Mouse (Mus musculus): ENCODE results near the gene Map3k3. TPM values are rescaled to one million over a fixed set of nuclear protein-coding genes. Genes with fewer than 3 reads are reported as not detected.

Gene Map3k3
- polyA plus RNA-seq (2012; rRNA removed) = 10.5 and 11.3 TPM in 2 replicates

DNA sequence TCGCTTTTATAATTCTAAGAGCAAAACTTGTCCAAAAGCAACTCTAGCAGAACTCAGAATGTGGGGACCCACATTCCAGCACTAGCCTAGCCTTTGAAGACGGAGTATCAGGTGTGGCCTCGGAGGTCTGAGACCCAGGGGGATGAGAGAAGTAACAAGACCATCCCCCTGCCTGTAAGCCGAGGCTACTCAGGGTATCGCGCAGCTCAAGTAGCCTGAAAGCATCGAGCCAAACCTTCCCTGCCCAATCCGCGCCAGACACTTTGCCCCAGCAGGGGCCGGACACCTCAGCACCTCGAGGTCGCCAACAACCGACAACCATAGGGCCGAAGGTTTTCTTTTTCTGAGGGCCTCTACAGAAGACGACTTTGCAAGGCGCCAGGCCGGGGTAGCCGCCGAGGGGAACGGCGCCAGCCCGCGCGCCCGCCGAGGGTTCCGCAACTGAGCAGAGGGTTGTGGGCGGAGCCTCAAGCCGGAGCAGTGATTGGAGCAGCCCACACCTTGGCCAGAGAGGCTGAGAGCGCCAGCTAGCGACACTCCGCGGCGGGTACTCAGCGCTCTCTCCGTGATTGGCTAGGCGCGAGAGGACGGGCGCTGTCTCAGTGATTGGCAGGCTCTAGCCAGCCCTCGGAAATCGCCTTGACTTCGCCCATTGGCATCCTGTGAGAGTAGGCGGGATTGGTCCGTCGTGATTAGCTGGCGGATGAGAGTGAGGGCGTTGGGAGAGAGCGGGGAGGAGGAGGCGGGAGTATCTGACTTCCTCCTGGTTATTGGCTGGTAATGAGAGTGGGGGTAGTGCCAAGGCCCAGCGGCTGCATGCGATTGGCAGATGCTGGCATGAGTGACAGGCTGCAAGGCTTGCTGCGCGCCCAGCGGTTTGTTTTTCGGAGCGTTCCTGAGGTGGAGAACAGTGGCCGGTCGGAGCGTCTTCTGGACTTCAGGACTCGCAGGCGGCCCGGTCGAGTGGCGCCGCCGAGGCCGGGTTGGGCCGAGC is at the start of gene Map3k3:
TSS of gene Map3k3 (plus strand) at position 906 of the 994 bp plus-strand sequence.
- H3K27me3 ChIP-seq (ENCODE audit: control insufficient read depth, insufficient read depth, low read length) = no peaks in the 10 kb centered on the region
- H3K36me3 ChIP-seq (ENCODE audit: control insufficient read depth, insufficient read depth, low read length) = no peaks in the 10 kb centered on the region
- H3K27ac ChIP-seq (ENCODE audit: control insufficient read depth, insufficient read depth, low read depth, low read length) = peak within 1 kb of the TSS; percentile 91
- H3K4me1 ChIP-seq (ENCODE audit: control insufficient read depth, insufficient read depth, low read length) = peaks cover 3% of the 10 kb centered on the region
- TF ChIP-seq POLR2A (IDR thresholded peaks at IDR 0.05; ENCODE audit: control insufficient read depth, low read depth, low read length) = peak; percentile 84
- peak; percentile 3; the same call in 1 of the 2 replicates for TF ChIP-seq CTCF (IDR thresholded peaks at IDR 0.05; ENCODE audit: control insufficient read depth, insufficient read depth, insufficient replicate concordance, low read depth, low read length)
- H3K4me3 ChIP-seq (ENCODE audit: control insufficient read depth, low read depth, low read length) = peak within 1 kb of the TSS; percentile 96

DNA sequence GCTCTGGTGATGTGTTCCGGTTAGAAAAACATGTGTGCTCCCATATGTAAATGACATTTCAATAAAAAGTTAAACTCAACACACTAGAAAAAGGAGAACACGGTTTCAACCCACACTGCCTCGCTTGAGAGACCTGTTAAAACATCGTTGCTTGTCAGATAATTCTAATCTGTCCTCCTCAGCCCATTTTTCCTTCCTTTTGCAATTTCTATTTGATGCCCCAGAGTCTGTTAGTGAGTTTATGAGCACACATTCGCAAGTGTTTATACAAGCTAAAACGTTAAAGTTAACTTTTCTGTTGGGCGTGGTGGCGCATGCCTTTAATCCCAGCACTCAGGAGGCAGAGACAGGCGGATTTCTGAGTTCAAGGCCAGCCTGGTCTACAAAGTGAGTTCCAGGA is 49.4 kb upstream of the Map3k3 start:
- TF ChIP-seq POLR2A (IDR thresholded peaks at IDR 0.05; ENCODE audit: control insufficient read depth, low read depth, low read length) = no peak
- TF ChIP-seq CTCF (IDR thresholded peaks at IDR 0.05; ENCODE audit: control insufficient read depth, insufficient read depth, insufficient replicate concordance, low read depth, low read length) = no peak
- Histone ChIP-seq H3K4me3 (ENCODE audit: control insufficient read depth, low read depth, low read length) (no peak overlapping the region), H3K27me3 (ENCODE audit: control insufficient read depth, insufficient read depth, low read length) (no peaks in the 10 kb centered on the region), H3K27ac (ENCODE audit: control insufficient read depth, insufficient read depth, low read depth, low read length) (no peak overlapping the region), H3K36me3 (ENCODE audit: control insufficient read depth, insufficient read depth, low read length) (peaks cover 2% of the 10 kb centered on the region; the same call in 1 of the 2 replicates), H3K4me1 (ENCODE audit: control insufficient read depth, insufficient read depth, low read length) (no peaks in the 10 kb centered on the region; the same call in none of the 2 replicates)

DNA sequence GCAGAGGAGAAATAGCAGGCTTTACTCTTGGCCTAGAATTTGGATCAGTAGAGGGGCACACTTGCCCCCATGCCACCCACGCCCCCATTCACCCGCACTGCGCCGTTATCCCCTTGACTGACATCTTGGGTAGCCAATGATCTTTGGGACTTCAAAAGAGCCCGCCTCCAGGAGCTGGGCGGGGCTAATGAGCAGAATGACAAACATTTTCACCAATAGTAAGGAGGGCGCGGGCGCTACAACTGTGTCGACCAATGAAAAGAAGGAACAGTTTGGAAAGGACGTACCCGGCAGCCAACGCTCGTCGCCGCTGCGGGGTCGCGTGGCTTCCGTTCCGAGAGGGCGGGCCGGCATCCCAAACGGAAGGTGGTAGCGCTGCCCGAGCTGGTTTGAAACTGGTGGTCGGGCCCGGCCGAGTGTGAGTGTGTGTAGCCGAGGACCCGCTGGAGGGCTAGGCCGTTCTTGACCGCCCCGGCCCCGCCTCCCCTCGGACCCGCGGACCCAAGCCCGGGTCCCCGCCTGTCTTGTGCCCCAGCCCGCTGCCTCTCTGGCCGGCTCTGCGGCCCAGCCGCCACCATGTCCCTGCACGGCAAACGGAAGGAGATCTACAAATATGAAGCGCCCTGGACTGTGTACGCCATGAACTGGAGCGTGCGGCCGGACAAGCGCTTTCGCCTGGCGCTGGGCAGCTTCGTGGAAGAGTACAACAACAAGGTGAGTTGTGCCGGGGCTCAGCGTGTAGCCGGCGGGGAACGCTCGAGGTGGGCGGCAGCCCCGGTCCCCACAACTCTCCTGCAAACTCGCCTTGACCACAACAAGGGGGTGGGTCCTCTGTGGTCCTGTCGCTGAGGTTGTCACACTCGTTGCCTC is 47.6 kb upstream of the Map3k3 start, which contains the start of gene Dcaf7:
TSS of gene Dcaf7 (plus strand) at position 325 of the 870 bp plus-strand sequence.
- peak within 1 kb of the TSS; percentile 93 for H3K27ac ChIP-seq (ENCODE audit: control insufficient read depth, insufficient read depth, low read depth, low read length)
- H3K36me3 ChIP-seq (ENCODE audit: control insufficient read depth, insufficient read depth, low read length) = peaks cover 2% of the 10 kb centered on the region; the same call in 1 of the 2 replicates
- no peaks in the 10 kb centered on the region; the same call in none of the 2 replicates for H3K4me1 ChIP-seq (ENCODE audit: control insufficient read depth, insufficient read depth, low read length)
- no peaks in the 10 kb centered on the region for H3K27me3 ChIP-seq (ENCODE audit: control insufficient read depth, insufficient read depth, low read length)
- H3K4me3 ChIP-seq (ENCODE audit: control insufficient read depth, low read depth, low read length) = peak within 1 kb of the TSS; percentile 87
- TF ChIP-seq POLR2A (IDR thresholded peaks at IDR 0.05; ENCODE audit: control insufficient read depth, low read depth, low read length) = peak; percentile 90
- TF ChIP-seq CTCF (IDR thresholded peaks at IDR 0.05; ENCODE audit: control insufficient read depth, insufficient read depth, insufficient replicate concordance, low read depth, low read length) = no peak

DNA sequence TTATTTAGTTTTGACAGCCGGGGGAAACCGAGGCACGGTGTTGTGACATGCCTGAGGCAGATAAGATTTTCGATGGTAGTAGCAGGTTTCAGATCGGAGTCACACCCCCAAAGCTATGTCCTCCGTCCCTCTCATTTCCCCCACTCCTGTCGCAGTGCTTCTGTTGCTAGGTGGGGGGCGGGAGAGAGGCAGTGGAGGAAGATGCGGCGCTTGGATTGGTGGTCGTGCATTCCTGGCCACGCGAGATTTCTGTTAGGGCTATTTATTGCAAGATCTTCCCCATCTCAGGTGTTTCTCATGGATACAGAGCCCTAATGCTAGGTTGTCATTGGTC is 47.0 kb upstream of the Map3k3 start:
- TF ChIP-seq CTCF (IDR thresholded peaks at IDR 0.05; ENCODE audit: control insufficient read depth, insufficient read depth, insufficient replicate concordance, low read depth, low read length) = no peak
- no peak for TF ChIP-seq POLR2A (IDR thresholded peaks at IDR 0.05; ENCODE audit: control insufficient read depth, low read depth, low read length)
- H3K27ac ChIP-seq (ENCODE audit: control insufficient read depth, insufficient read depth, low read depth, low read length) = peak overlapping the region; percentile 79

DNA sequence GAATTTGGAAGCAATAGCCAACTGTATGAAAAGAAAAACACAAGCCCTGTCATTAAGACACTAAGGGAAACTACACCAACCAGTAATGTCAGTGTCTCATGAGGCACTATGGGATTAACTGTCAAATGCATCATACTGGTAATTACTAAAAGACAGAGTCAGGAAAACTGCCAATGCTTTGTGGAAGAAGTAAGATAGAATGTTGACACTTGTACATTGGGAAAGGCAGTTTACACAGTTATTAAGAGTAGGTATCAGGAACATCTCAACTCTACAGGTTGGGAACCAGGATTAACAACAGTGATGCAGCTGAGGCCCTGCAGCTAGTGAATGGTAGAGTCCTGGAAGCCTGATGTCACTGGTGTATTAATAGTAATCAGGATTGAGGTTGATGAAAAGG is 40.1 kb upstream of the Map3k3 start:
- TF ChIP-seq CTCF (IDR thresholded peaks at IDR 0.05; ENCODE audit: control insufficient read depth, insufficient read depth, insufficient replicate concordance, low read depth, low read length) (no peak), POLR2A (IDR thresholded peaks at IDR 0.05; ENCODE audit: control insufficient read depth, low read depth, low read length) (no peak)
- no peak overlapping the region for H3K4me3 ChIP-seq (ENCODE audit: control insufficient read depth, low read depth, low read length)
- H3K27me3 ChIP-seq (ENCODE audit: control insufficient read depth, insufficient read depth, low read length) = no peaks in the 10 kb centered on the region
- no peaks in the 10 kb centered on the region; the same call in 1 of the 2 replicates for H3K4me1 ChIP-seq (ENCODE audit: control insufficient read depth, insufficient read depth, low read length)
- no peak overlapping the region for H3K27ac ChIP-seq (ENCODE audit: control insufficient read depth, insufficient read depth, low read depth, low read length)
- H3K36me3 ChIP-seq (ENCODE audit: control insufficient read depth, insufficient read depth, low read length) = peaks cover 3% of the 10 kb centered on the region

More for the DNA sequence above, 47.0 kb upstream of the Map3k3 start:
- Histone ChIP-seq H3K27me3 (ENCODE audit: control insufficient read depth, insufficient read depth, low read length) (no peaks in the 10 kb centered on the region), H3K4me1 (ENCODE audit: control insufficient read depth, insufficient read depth, low read length) (no peaks in the 10 kb centered on the region; the same call in none of the 2 replicates), H3K36me3 (ENCODE audit: control insufficient read depth, insufficient read depth, low read length) (peaks cover 2% of the 10 kb centered on the region; the same call in 1 of the 2 replicates), H3K4me3 (ENCODE audit: control insufficient read depth, low read depth, low read length) (peak overlapping the region; percentile 87)

DNA sequence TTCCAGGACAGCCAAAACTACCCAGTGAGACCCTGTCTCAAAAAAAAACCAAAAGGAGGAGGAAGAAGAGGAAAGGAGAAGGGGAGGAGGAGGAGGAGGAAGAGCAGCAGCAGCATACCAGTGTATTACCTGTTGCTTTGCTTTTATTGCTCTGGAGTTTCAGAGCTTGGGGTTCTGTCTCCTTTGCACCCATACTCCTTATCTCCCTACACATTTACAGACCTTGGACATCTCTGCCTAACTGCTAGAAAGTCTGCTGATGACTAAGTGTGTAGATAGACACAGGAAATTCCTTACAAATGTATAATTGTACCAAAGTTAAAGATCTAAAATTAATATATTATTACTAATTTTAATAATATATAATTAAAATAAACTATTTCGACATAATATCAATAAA is 39.2 kb upstream of the Map3k3 start:
- no peak for TF ChIP-seq CTCF (IDR thresholded peaks at IDR 0.05; ENCODE audit: control insufficient read depth, insufficient read depth, insufficient replicate concordance, low read depth, low read length)
- no peak for TF ChIP-seq POLR2A (IDR thresholded peaks at IDR 0.05; ENCODE audit: control insufficient read depth, low read depth, low read length)
- no peaks in the 10 kb centered on the region for H3K27me3 ChIP-seq (ENCODE audit: control insufficient read depth, insufficient read depth, low read length)
- H3K4me1 ChIP-seq (ENCODE audit: control insufficient read depth, insufficient read depth, low read length) = no peaks in the 10 kb centered on the region; the same call in 1 of the 2 replicates
- H3K27ac ChIP-seq (ENCODE audit: control insufficient read depth, insufficient read depth, low read depth, low read length) = no peak overlapping the region
- no peak overlapping the region for H3K4me3 ChIP-seq (ENCODE audit: control insufficient read depth, low read depth, low read length)
- H3K36me3 ChIP-seq (ENCODE audit: control insufficient read depth, insufficient read depth, low read length) = peaks cover 3% of the 10 kb centered on the region

All from testis, adult 2 months (tissue).